Mouse (Mus musculus): Measurements from ENCODE around the gene Uqcr10. TPM values are rescaled to one million over a fixed set of nuclear protein-coding genes. Genes with fewer than 3 reads are reported as not detected.

Uqcr10 gene
- polyA plus RNA-seq, 1 experiment from 2014 or later = 679 TPM

GRCm38 (mm10) chr11:4675693-4676092 is 28.4 kb downstream of the Uqcr10 start:
- no peaks in the 10 kb centered on the region for H3K9me3 ChIP-seq
- no peak for ATAC-seq (ENCODE audit: insufficient number of reproducible peaks, insufficient read depth, low FRiP score, low TSS enrichment, low read depth)
- H3K36me3 ChIP-seq = peaks cover 79% of the 10 kb centered on the region
- H3K9ac ChIP-seq (replicated peaks) = no peak overlapping the region
- H3K4me2 ChIP-seq = no peak overlapping the region
- H3K27ac ChIP-seq = no peak overlapping the region
- 87% methylated on average over 6 of the region's 6 CpGs for WGBS
- no peak overlapping the region for H3K4me3 ChIP-seq (replicated peaks)
- H3K4me1 ChIP-seq (replicated peaks) = peaks cover 23% of the 10 kb centered on the region
- no peaks in the 10 kb centered on the region for H3K27me3 ChIP-seq

- no peak overlapping the region for H3K4me2 ChIP-seq
- no peak overlapping the region for H3K27ac ChIP-seq
- WGBS = 87% methylated on average over 6 of the region's 6 CpGs
- no peak for ATAC-seq (ENCODE audit: insufficient number of reproducible peaks, insufficient read depth, low FRiP score, low TSS enrichment, low read depth)
- H3K9me3 ChIP-seq = no peaks in the 10 kb centered on the region
- no peak overlapping the region for H3K9ac ChIP-seq (replicated peaks)
- H3K27me3 ChIP-seq = no peaks in the 10 kb centered on the region
- peaks cover 21% of the 10 kb centered on the region for H3K4me1 ChIP-seq (replicated peaks)
- no peak overlapping the region for H3K4me3 ChIP-seq (replicated peaks)
- H3K36me3 ChIP-seq = peaks cover 75% of the 10 kb centered on the region
Observed at GRCm38 (mm10) chr11:4675126-4675562, 29.0 kb downstream of the Uqcr10 start.

- H3K4me2 ChIP-seq = no peak overlapping the region
- no peak for ATAC-seq (ENCODE audit: insufficient number of reproducible peaks, insufficient read depth, low FRiP score, low TSS enrichment, low read depth)
- WGBS = 93% methylated on average over 1 of the region's 1 CpGs
Observed at GRCm38 (mm10) chr11:4674593-4674992, 29.5 kb downstream of the Uqcr10 start.

GRCm38 (mm10) chr11:4671736-4672135 is 32.4 kb downstream of the Uqcr10 start:
- H3K9ac ChIP-seq (replicated peaks) = no peak overlapping the region
- no peak for ATAC-seq (ENCODE audit: insufficient number of reproducible peaks, insufficient read depth, low FRiP score, low TSS enrichment, low read depth)
- no peaks in the 10 kb centered on the region for H3K27me3 ChIP-seq
- no peak overlapping the region for H3K4me3 ChIP-seq (replicated peaks)
- no peak overlapping the region for H3K4me2 ChIP-seq
- no peak overlapping the region for H3K27ac ChIP-seq
- H3K4me1 ChIP-seq (replicated peaks) = no peaks in the 10 kb centered on the region
- H3K9me3 ChIP-seq = no peaks in the 10 kb centered on the region
- peaks cover 64% of the 10 kb centered on the region for H3K36me3 ChIP-seq
- WGBS = 93% methylated on average over 4 of the region's 4 CpGs

More at GRCm38 (mm10) chr11:4674593-4674992, 29.5 kb downstream of the Uqcr10 start:
- Histone ChIP-seq H3K27ac (no peak overlapping the region), H3K9me3 (no peaks in the 10 kb centered on the region), H3K36me3 (peaks cover 74% of the 10 kb centered on the region), H3K9ac (replicated peaks) (no peak overlapping the region), H3K27me3 (no peaks in the 10 kb centered on the region), H3K4me1 (replicated peaks) (peaks cover 16% of the 10 kb centered on the region), H3K4me3 (replicated peaks) (no peak overlapping the region)

- 89% methylated on average over 11 of the region's 11 CpGs for WGBS
- no peak overlapping the region for H3K4me3 ChIP-seq (replicated peaks)
- H3K27me3 ChIP-seq = no peaks in the 10 kb centered on the region
- H3K9me3 ChIP-seq = no peaks in the 10 kb centered on the region
- no peak overlapping the region for H3K4me2 ChIP-seq
- no peak overlapping the region for H3K27ac ChIP-seq
- ATAC-seq (ENCODE audit: insufficient number of reproducible peaks, insufficient read depth, low FRiP score, low TSS enrichment, low read depth) = no peak
- no peak overlapping the region for H3K9ac ChIP-seq (replicated peaks)
- H3K4me1 ChIP-seq (replicated peaks) = no peaks in the 10 kb centered on the region
- H3K36me3 ChIP-seq = peaks cover 64% of the 10 kb centered on the region
Observed at GRCm38 (mm10) chr11:4662496-4662878, 41.7 kb downstream of the Uqcr10 start.

- H3K9me3 ChIP-seq = no peaks in the 10 kb centered on the region
- no peak for ATAC-seq (ENCODE audit: insufficient number of reproducible peaks, insufficient read depth, low FRiP score, low TSS enrichment, low read depth)
- H3K36me3 ChIP-seq = peaks cover 68% of the 10 kb centered on the region
- H3K9ac ChIP-seq (replicated peaks) = no peak overlapping the region
- no peak overlapping the region for H3K27ac ChIP-seq
- no peak overlapping the region for H3K4me2 ChIP-seq
- no peaks in the 10 kb centered on the region for H3K27me3 ChIP-seq
- H3K4me1 ChIP-seq (replicated peaks) = no peaks in the 10 kb centered on the region
- no peak overlapping the region for H3K4me3 ChIP-seq (replicated peaks)
- 86% methylated on average over 10 of the region's 10 CpGs for WGBS
Observed at GRCm38 (mm10) chr11:4661871-4662495, 42.2 kb downstream of the Uqcr10 start.

GRCm38 (mm10) chr11:4661324-4661723 is 42.8 kb downstream of the Uqcr10 start:
- WGBS = 89% methylated on average over 4 of the region's 4 CpGs
- Histone ChIP-seq H3K4me2 (no peak overlapping the region), H3K4me3 (replicated peaks) (no peak overlapping the region), H3K36me3 (peaks cover 73% of the 10 kb centered on the region), H3K27me3 (no peaks in the 10 kb centered on the region), H3K27ac (no peak overlapping the region), H3K9ac (replicated peaks) (no peak overlapping the region), H3K9me3 (no peaks in the 10 kb centered on the region), H3K4me1 (replicated peaks) (no peaks in the 10 kb centered on the region)
- no peak for ATAC-seq (ENCODE audit: insufficient number of reproducible peaks, insufficient read depth, low FRiP score, low TSS enrichment, low read depth)

- no peaks in the 10 kb centered on the region for H3K9me3 ChIP-seq
- no peaks in the 10 kb centered on the region for H3K27me3 ChIP-seq
- no peak overlapping the region for H3K27ac ChIP-seq
- no peak overlapping the region for H3K4me3 ChIP-seq (replicated peaks)
- no peak overlapping the region for H3K9ac ChIP-seq (replicated peaks)
- no peaks in the 10 kb centered on the region for H3K4me1 ChIP-seq (replicated peaks)
- WGBS = 88% methylated on average over 7 of the region's 7 CpGs
- no peak for ATAC-seq (ENCODE audit: insufficient number of reproducible peaks, insufficient read depth, low FRiP score, low TSS enrichment, low read depth)
- peaks cover 80% of the 10 kb centered on the region for H3K36me3 ChIP-seq
- H3K4me2 ChIP-seq = no peak overlapping the region
Observed at GRCm38 (mm10) chr11:4660309-4661025, 43.7 kb downstream of the Uqcr10 start.

GRCm38 (mm10) chr11:4659818-4660217 is 44.3 kb downstream of the Uqcr10 start:
- Histone ChIP-seq H3K9me3 (no peaks in the 10 kb centered on the region), H3K4me2 (no peak overlapping the region), H3K27me3 (no peaks in the 10 kb centered on the region), H3K36me3 (peaks cover 87% of the 10 kb centered on the region), H3K4me3 (replicated peaks) (no peak overlapping the region), H3K4me1 (replicated peaks) (no peaks in the 10 kb centered on the region), H3K9ac (replicated peaks) (no peak overlapping the region), H3K27ac (no peak overlapping the region)
- no peak for ATAC-seq (ENCODE audit: insufficient number of reproducible peaks, insufficient read depth, low FRiP score, low TSS enrichment, low read depth)
- WGBS = 93% methylated on average over 1 of the region's 1 CpGs

Other genes with a start within 250 kb of the Uqcr10 start
- 39.5 and 40.0 TPM in 2 replicates for gene Mtmr3, start 109.5 kb downstream of the Uqcr10 start, polyA plus RNA-seq (2016; fragmentation: Nextera tagmentation; extraction: Ambion mirVana)
- not detected in 2 replicates for gene Gm11032, start 84.3 kb downstream of the Uqcr10 start, polyA plus RNA-seq (2016; fragmentation: Nextera tagmentation; extraction: Ambion mirVana)
- gene Ascc2, start 66.6 kb downstream of the Uqcr10 start, polyA plus RNA-seq (2016; fragmentation: Nextera tagmentation; extraction: Ambion mirVana) = 37.2 and 39.7 TPM in 2 replicates
- 75.7 and 76.7 TPM in 2 replicates for gene Zmat5, start 336 bp upstream of the Uqcr10 start, polyA plus RNA-seq (2016; fragmentation: Nextera tagmentation; extraction: Ambion mirVana)
- gene Cabp7, start 42.4 kb upstream of the Uqcr10 start, polyA plus RNA-seq (2016; fragmentation: Nextera tagmentation; extraction: Ambion mirVana) = 0.08 TPM in 2 replicates
- gene Nf2, start 145.2 kb upstream of the Uqcr10 start, polyA plus RNA-seq (2016; fragmentation: Nextera tagmentation; extraction: Ambion mirVana) = 59.8 and 68.0 TPM in 2 replicates
- 85.8 and 87.1 TPM in 2 replicates for gene Nipsnap1, start 169.6 kb upstream of the Uqcr10 start, polyA plus RNA-seq (2016; fragmentation: Nextera tagmentation; extraction: Ambion mirVana)
- 40.3 and 44.3 TPM in 2 replicates for gene Thoc5, start 191.0 kb upstream of the Uqcr10 start, polyA plus RNA-seq (2016; fragmentation: Nextera tagmentation; extraction: Ambion mirVana)
- gene Nefh, start 243.7 kb upstream of the Uqcr10 start, polyA plus RNA-seq (2016; fragmentation: Nextera tagmentation; extraction: Ambion mirVana) = 0.19 and 0.27 TPM in 2 replicates